Mouse (Mus musculus) liver, adult 2 months (tissue): ENCODE results near the gene Lyrm7.

Experiments
- CTCF ChIP-seq: fragments of 200-500 bp; IDR thresholded peaks from 2 replicates; pipeline ENCODE4 v1.5.1; 2011; ENCODE audit warnings: low read depth, low read length, control low read depth
- POLR2A ChIP-seq: fragments of 200-500 bp; IDR thresholded peaks from 2 replicates; pipeline ENCODE4 v1.6.1; 2011; ENCODE audit warnings: low read length, control low read depth; ENCODE audit not compliant: insufficient read depth; ENCODE audit errors: extremely low read depth

GRCm38 (mm10) chr11:54884197-54884828, 23.6 kb upstream of the Lyrm7 start:
- no peak for TF ChIP-seq CTCF
- TF ChIP-seq POLR2A: no peak
